Mouse (Mus musculus): Measurements from ENCODE around the gene Gif. TPM values are rescaled to one million over a fixed set of nuclear protein-coding genes. Genes with fewer than 3 reads are reported as not detected.

Gene Gif
- polyA plus RNA-seq, 1 experiment from 2014 or later, result not detected

- Histone ChIP-seq H3K4me3 (no peak overlapping the region), H3K9me3 (no peaks in the 10 kb centered on the region), H3K27me3 (replicated peaks) (no peaks in the 10 kb centered on the region), H3K4me1 (no peaks in the 10 kb centered on the region), H3K4me2 (no peak overlapping the region), H3K27ac (no peak overlapping the region), H3K36me3 (replicated peaks) (0 out of 2 replicates have a peak, but pooled peaks cover 3% of the 10 kb centered on the region), H3K9ac (no peak overlapping the region)
- 63% methylated on average over 1 of the region's 1 CpGs for WGBS
- no peak for ATAC-seq (replicated peaks)
Measured at GRCm38 (mm10) chr19:11804423-11804822, 57.1 kb downstream of the Gif start.

- Histone ChIP-seq H3K36me3 (replicated peaks) (no peaks in the 10 kb centered on the region), H3K4me3 (no peak overlapping the region), H3K9ac (no peak overlapping the region), H3K27me3 (replicated peaks) (no peaks in the 10 kb centered on the region), H3K9me3 (no peaks in the 10 kb centered on the region), H3K27ac (no peak overlapping the region), H3K4me1 (peaks cover 15% of the 10 kb centered on the region), H3K4me2 (no peak overlapping the region)
- 72% methylated on average over 2 of the region's 2 CpGs for WGBS
- no peak for ATAC-seq (replicated peaks)
Measured at GRCm38 (mm10) chr19:11807251-11807650, 59.9 kb downstream of the Gif start.

GRCm38 (mm10) chr19:11807822-11808221 is 60.5 kb downstream of the Gif start:
- Histone ChIP-seq H3K27me3 (replicated peaks) (no peaks in the 10 kb centered on the region), H3K27ac (no peak overlapping the region), H3K4me3 (no peak overlapping the region), H3K4me2 (no peak overlapping the region), H3K4me1 (peaks cover 20% of the 10 kb centered on the region), H3K36me3 (replicated peaks) (no peaks in the 10 kb centered on the region), H3K9ac (no peak overlapping the region), H3K9me3 (no peaks in the 10 kb centered on the region)
- ATAC-seq (replicated peaks), result no peak
- WGBS, result 25% methylated on average over 6 of the region's 6 CpGs

GRCm38 (mm10) chr19:11808452-11808851 is 61.1 kb downstream of the Gif start:
- Histone ChIP-seq H3K27ac (no peak overlapping the region), H3K27me3 (replicated peaks) (no peaks in the 10 kb centered on the region), H3K9ac (no peak overlapping the region), H3K4me1 (peaks cover 26% of the 10 kb centered on the region), H3K4me3 (no peak overlapping the region), H3K36me3 (replicated peaks) (no peaks in the 10 kb centered on the region), H3K9me3 (no peaks in the 10 kb centered on the region), H3K4me2 (no peak overlapping the region)
- ATAC-seq (replicated peaks), result no peak
- WGBS, result 91% methylated on average over 2 of the region's 2 CpGs

GRCm38 (mm10) chr19:11810003-11810758 is 62.8 kb downstream of the Gif start:
- 89% methylated on average over 5 of the region's 5 CpGs for WGBS
- H3K27ac ChIP-seq, result no peak overlapping the region
- ATAC-seq (replicated peaks), result no peak
- no peak overlapping the region for H3K4me2 ChIP-seq
- H3K36me3 ChIP-seq (replicated peaks), result no peaks in the 10 kb centered on the region
- peaks cover 28% of the 10 kb centered on the region for H3K4me1 ChIP-seq
- no peaks in the 10 kb centered on the region for H3K27me3 ChIP-seq (replicated peaks)
- no peaks in the 10 kb centered on the region for H3K9me3 ChIP-seq
- H3K4me3 ChIP-seq, result no peak overlapping the region
- no peak overlapping the region for H3K9ac ChIP-seq

GRCm38 (mm10) chr19:11810856-11811255 is 63.5 kb downstream of the Gif start:
- Histone ChIP-seq H3K4me3 (no peak overlapping the region), H3K9me3 (no peaks in the 10 kb centered on the region), H3K36me3 (replicated peaks) (no peaks in the 10 kb centered on the region), H3K4me2 (no peak overlapping the region), H3K27me3 (replicated peaks) (no peaks in the 10 kb centered on the region), H3K4me1 (peaks cover 28% of the 10 kb centered on the region), H3K9ac (no peak overlapping the region), H3K27ac (peak overlapping the region; percentile 64; the same call in 1 of the 2 replicates)
- no peak for ATAC-seq (replicated peaks)
- 69% methylated on average over 1 of the region's 1 CpGs for WGBS

- no peaks in the 10 kb centered on the region for H3K27me3 ChIP-seq (replicated peaks)
- peaks cover 31% of the 10 kb centered on the region for H3K4me1 ChIP-seq
- no peak overlapping the region for H3K4me3 ChIP-seq
- peak; percentile 97 for ATAC-seq (replicated peaks)
- whole genome bisulfite sequencing, result 14% methylated on average over 5 of the region's 5 CpGs
- H3K27ac ChIP-seq, result peak overlapping the region; percentile 64
- peak overlapping the region; percentile 20 for H3K4me2 ChIP-seq
- H3K9ac ChIP-seq, result no peak overlapping the region
- H3K36me3 ChIP-seq (replicated peaks), result no peaks in the 10 kb centered on the region
- H3K9me3 ChIP-seq, result no peaks in the 10 kb centered on the region
Measured at GRCm38 (mm10) chr19:11811688-11812365, 64.5 kb downstream of the Gif start.

Other genes with a start within 250 kb of the Gif start
- 2.5 and 2.7 TPM in 2 replicates for gene Ms4a6b, start 231.0 kb upstream of the Gif start, polyA plus RNA-seq (2015; fragmentation: Nextera tagmentation; extraction: Ambion mirVana)
- not detected in 2 replicates for gene Ms4a4d, start 210.8 kb upstream of the Gif start, polyA plus RNA-seq (2015; fragmentation: Nextera tagmentation; extraction: Ambion mirVana)
- gene Ms4a6d, start 142.7 kb upstream of the Gif start, polyA plus RNA-seq (2015; fragmentation: Nextera tagmentation; extraction: Ambion mirVana), result 2.1 and 2.5 TPM in 2 replicates
- not detected in 2 replicates for gene Ms4a2, start 123.8 kb upstream of the Gif start, polyA plus RNA-seq (2015; fragmentation: Nextera tagmentation; extraction: Ambion mirVana)
- not detected in 2 replicates for gene Ms4a3, start 106.7 kb upstream of the Gif start, polyA plus RNA-seq (2015; fragmentation: Nextera tagmentation; extraction: Ambion mirVana)
- gene Oosp2, start 87.0 kb upstream of the Gif start, polyA plus RNA-seq (2015; fragmentation: Nextera tagmentation; extraction: Ambion mirVana), result not detected in 2 replicates
- gene Oosp1, start 56.4 kb upstream of the Gif start, polyA plus RNA-seq (2015; fragmentation: Nextera tagmentation; extraction: Ambion mirVana), result not detected in 2 replicates
- gene Oosp3, start 50.5 kb upstream of the Gif start, polyA plus RNA-seq (2015; fragmentation: Nextera tagmentation; extraction: Ambion mirVana), result not detected in 2 replicates
- gene Mrpl16, start 22.8 kb downstream of the Gif start, polyA plus RNA-seq (2015; fragmentation: Nextera tagmentation; extraction: Ambion mirVana), result 40.9 and 42.7 TPM in 2 replicates
- 28.9 and 34.2 TPM in 2 replicates for gene Stx3, start 71.8 kb downstream of the Gif start, polyA plus RNA-seq (2015; fragmentation: Nextera tagmentation; extraction: Ambion mirVana)
- 0.09 TPM in 1 of 2 replicates, not detected in the other for gene Olfr1417, start 91.7 kb downstream of the Gif start, polyA plus RNA-seq (2015; fragmentation: Nextera tagmentation; extraction: Ambion mirVana)
- not detected in 2 replicates for gene Olfr1418, start 113.5 kb downstream of the Gif start, polyA plus RNA-seq (2015; fragmentation: Nextera tagmentation; extraction: Ambion mirVana)
- gene Olfr1419, start 127.6 kb downstream of the Gif start, polyA plus RNA-seq (2015; fragmentation: Nextera tagmentation; extraction: Ambion mirVana), result 0.05 TPM in 1 of 2 replicates, not detected in the other
- 0.08 TPM in 1 of 2 replicates, not detected in the other for gene Olfr1420, start 139.0 kb downstream of the Gif start, polyA plus RNA-seq (2015; fragmentation: Nextera tagmentation; extraction: Ambion mirVana)
- 17.5 and 19.1 TPM in 2 replicates for gene Patl1, start 164.8 kb downstream of the Gif start, polyA plus RNA-seq (2015; fragmentation: Nextera tagmentation; extraction: Ambion mirVana)
- gene Osbp, start 218.4 kb downstream of the Gif start, polyA plus RNA-seq (2015; fragmentation: Nextera tagmentation; extraction: Ambion mirVana), result 3.9 and 4.0 TPM in 2 replicates

Measured in midbrain, embryonic 15.5 days (tissue).